Mouse (Mus musculus): Measurements from ENCODE around the gene Snrnp200.
A peak's percentile ranks its signal among the peaks of the same experiment; 100 is the strongest.
"Not testable (repeated sequence)": the region's sequence is repeated elsewhere in the genome, so short reads cannot be mapped to it uniquely, and the experiment has no call there.

Gene Snrnp200

GRCm38 (mm10) chr2:127207547-127208451, at the start of gene Snrnp200, which contains the start of gene 1810024B03Rik:
Gene Snrnp200, plus strand, starts transcription at chr2:127208386.
Gene 1810024B03Rik, minus strand, starts transcription at chr2:127208280.
- DNase-seq (ENCODE audit: low spot score): peak; percentile 88

GRCm38 (mm10) chr2:127165675-127166074, 42.5 kb upstream of the Snrnp200 start:
- DNase-seq (ENCODE audit: low spot score): no peak

DNA sequence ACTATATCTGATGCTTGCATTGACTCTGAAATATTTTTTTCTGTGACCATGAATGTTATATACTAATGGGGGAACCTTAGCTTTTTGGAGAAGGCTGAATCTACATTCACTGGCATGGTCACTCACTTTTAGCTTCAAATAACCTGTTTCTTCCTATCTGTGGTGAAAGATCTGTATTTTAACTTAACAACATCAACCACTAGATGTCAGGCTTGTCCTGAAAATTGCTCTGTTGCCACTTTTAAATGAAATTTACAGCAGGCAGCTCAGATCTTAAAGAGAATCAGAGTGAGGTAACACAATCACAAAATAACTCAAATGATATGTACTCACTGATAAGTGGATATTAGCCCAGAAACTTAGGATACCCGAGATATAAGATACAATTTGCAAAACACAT, 41.9 kb upstream of the Snrnp200 start:
- DNase-seq (ENCODE audit: low spot score): not testable (repeated sequence)

DNA sequence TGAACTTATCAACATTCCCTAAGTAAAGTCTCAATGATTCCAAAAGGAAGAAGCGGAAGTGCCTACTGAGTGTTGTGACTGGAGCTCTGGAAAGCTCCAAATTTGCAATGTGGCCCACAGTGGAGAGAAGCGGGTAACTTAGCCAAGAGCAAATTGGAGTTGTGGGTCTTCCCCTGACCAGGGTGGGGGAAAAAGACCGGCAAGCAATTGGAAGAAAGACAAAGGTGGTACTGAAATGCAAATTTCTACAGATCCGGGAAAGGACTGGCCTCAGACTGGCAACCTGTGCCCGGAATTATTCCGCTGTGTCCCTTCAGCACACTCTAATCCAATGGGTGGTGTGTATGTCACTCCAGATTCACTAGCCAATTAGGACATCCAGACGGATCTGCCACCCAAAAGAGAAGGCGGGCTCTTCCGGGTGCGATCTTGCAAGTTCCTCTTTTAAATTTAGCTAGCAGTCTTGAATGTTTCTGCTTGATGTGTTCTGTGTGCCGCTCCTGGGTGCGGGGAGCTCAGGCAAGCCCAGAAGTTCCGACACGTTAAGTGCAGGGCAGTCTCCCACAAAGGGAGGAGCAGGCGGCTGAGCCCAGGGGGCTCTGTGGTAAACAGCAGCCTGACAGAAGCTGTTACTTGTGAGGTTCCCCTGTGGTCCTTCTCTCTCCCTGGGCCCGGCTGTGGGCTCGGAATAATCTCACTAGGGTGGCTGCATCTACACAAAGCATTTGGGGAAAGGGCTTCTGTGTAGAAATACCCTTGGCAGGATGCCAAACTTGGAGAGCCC, 25.4 kb upstream of the Snrnp200 start:
- peak; percentile 55 for DNase-seq (ENCODE audit: low spot score)

DNA sequence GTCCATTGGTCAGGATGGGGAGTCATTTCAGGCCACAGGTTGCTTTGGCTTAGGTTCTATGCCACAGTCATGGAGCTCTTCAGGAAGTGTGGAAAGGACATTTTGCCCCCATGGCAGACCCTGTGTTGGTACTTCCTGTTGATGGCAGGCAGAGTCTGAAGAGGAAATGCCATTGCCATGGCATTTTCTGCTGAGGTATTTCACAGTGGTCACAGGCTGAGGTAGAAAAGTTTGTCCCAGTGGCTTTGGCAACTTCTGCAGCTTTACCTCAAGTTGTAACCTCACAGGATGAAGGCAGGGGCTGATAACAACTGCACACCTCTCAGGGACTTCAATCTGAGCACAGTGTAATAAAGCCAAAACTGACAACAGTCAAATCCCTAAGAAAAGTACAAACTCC, 18.6 kb upstream of the Snrnp200 start:
- no peak for DNase-seq (ENCODE audit: low spot score)

DNA sequence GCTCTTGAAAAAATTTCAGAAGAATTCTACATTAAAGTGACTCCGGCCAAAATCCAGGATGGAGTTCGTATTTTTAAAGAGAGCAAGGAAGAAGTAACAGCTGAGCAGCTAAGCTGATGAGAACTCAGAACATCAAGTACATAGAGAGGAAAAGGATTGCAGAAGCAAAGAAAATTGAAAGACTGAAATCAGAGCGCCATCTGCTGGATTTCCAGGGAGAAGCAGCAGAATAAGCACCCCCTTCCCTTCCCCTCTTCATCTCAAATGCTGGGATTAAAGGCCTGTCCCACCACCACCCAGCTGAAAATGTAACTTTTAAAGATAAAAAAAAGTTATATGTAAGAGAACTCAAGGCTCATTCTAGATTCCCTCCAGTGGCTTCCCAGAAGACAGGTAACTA, 3.3 kb upstream of the Snrnp200 start:
- peak; percentile 51 for DNase-seq (ENCODE audit: low spot score)

DNA sequence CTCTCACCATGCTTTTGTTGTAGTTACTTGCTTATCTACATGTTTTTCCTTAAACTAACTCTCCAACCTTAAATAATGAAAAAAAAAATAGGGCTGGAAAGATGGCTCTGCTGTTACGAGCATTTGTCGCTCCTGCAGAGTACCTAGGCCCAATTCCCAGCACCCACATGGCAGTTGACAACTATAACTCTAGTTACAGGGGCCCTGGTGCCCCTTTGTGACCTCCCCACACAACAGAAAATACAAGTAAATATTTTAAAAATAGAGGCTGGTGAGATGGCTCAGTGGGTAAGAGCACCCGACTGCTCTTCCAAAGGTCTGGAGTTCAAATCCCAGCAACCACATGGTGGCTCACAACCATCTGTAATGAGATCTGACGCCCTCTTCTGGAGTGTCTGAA, 2.2 kb upstream of the Snrnp200 start:
- DNase-seq (ENCODE audit: low spot score): not testable (repeated sequence)

DNA sequence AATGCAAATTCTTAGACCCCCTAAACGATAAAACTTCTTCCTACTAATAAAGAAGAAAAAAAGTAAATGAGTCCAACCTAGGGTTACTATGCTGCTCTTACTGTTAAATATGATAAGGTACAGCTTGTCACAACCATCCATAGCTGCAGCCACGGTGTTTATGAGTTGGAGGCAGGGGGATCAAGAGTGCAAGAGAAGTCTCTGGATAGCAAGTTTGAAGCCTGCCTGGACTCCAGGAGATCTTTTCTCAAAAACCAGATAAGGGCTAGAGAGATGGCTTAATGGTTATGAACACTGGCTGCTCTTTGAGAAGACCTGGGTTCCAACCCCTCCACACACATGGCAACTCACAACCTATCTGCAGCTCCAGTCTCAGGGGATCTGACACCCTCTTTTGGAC, 1.3 kb upstream of the Snrnp200 start:
- no peak for DNase-seq (ENCODE audit: low spot score)

- DNase-seq (ENCODE audit: low spot score): no peak
Observed at GRCm38 (mm10) chr2:127208452-127208769, 225 bp downstream of the Snrnp200 start.

GRCm38 (mm10) chr2:127210701-127211100, 2.5 kb downstream of the Snrnp200 start:
- no peak for DNase-seq (ENCODE audit: low spot score)

DNA sequence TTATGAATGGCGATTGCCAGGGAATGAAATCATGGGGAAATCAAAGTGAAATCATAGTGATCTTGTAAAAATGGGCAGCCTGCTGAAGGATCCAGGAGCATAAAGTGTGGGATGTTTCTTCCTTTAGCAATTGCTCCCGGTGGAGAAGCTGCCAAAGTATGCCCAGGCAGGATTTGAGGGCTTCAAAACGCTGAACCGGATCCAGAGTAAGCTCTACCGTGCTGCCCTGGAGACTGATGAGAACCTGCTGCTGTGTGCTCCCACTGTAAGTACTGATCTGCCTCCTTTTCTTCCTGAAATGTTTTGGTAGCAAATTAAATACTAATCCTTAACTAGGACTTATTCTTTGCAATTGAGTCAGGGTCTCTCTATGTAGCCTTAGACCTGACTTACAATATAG, 9.6 kb downstream of the Snrnp200 start:
- no peak for DNase-seq (ENCODE audit: low spot score)

GRCm38 (mm10) chr2:127225261-127225660, 17.1 kb downstream of the Snrnp200 start:
- DNase-seq (ENCODE audit: low spot score): no peak

- DNase-seq (ENCODE audit: low spot score): no peak
Observed at GRCm38 (mm10) chr2:127237897-127238610, 29.9 kb downstream of the Snrnp200 start.

GRCm38 (mm10) chr2:127240065-127240464, 31.9 kb downstream of the Snrnp200 start:
- DNase-seq (ENCODE audit: low spot score): no peak

DNA sequence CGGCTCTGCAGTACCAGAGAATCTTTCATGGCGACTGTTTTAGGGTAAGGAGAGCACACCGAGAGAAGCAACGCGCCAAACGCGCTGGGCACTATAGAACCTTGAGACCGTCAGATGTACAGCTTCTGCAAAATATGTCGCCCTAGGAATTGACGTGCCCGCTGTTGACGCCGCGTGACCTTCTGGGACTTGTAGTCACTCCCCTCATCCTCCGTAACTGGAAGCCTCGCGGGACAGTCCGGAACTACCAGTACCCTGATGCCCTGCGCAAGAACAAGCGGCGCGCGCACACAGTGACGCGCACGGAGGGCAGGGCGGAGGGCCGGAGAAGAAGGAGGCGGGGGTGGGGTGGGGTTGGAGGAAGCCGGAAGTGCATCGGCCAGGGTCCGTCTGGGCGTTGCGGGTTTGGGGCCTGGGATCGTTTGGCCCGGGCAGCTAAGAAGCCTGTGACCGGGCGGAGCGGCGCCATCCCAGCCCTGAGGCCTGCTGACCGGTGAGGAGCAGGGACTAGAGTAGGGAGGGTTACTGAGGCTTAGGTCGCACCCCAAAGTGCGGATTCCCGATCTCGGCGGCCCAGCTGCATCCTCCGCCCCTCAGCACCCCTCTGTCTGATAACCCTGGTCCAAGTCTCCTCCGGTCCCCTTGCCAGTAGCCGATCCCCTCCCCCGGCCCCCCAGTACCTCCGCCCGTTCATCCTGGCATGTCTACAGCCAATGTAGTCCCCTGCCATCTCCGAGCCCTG, 39.6 kb downstream of the Snrnp200 start, which contains the start of the genes Ciao1 and Tmem127:
Ciao1 (minus strand) TSS at position 225 of the 742 bp plus-strand sequence.
Tmem127 (plus strand) TSS at position 317 of the 742 bp plus-strand sequence.
- DNase-seq (ENCODE audit: low spot score): peak; percentile 90

- peak; percentile 23 for DNase-seq (ENCODE audit: low spot score)
Observed at GRCm38 (mm10) chr2:127248334-127249004, 40.3 kb downstream of the Snrnp200 start.

DNA sequence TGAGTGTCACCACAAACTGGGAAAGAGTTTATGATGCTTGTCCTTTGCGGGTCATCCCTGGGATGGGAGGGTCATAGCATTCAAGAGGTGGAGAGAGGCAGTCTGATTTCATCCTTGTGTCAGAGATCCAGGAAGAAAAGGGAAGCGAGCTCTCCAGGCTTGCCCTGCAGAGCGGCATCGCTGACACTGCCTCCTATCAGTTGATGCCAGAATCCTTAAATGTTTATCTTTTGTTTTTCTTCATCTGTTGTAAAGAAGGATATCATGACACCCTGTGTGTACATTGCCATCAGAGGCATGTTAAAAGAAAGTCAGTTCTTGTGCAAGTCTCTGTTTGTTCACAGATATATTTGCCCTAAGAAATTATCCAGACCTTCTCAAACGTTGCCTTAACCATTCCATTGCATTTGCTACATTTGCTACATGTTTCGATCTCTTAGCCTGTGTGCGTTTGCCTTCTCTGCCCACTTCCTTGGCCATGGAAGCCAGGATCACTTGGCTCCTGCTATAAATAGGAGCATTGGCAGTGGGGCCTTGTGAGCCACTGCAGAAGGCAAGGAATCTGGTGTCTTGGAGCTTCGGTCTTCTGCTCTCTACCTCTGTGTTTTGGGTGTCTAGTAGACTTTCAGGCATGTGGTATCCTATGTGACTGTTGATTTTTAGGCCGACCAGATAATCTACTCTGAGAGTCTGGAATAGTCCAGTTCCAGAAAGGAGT, 42.3 kb downstream of the Snrnp200 start:
- no peak for DNase-seq (ENCODE audit: low spot score)

DNA sequence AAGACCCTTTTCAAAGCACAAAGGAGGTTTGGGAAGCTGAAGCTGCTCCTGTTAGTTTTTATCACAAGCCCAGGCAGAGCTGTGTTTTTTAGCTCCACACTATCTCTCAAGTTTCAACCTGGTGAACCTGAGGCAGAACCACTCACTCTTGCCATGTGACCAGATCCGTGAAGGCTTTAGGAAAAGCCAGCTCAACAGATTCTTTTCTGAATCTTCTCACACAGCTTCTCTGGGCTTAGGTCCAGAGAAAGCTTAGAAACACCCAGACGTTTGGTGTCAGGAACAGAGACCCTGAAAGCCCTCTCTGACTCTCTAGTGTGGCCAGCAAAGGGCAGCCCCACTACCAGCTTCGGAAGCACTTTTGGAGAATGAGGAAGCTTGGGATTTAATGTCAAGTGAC, 43.3 kb downstream of the Snrnp200 start:
- DNase-seq (ENCODE audit: low spot score): no peak

DNA sequence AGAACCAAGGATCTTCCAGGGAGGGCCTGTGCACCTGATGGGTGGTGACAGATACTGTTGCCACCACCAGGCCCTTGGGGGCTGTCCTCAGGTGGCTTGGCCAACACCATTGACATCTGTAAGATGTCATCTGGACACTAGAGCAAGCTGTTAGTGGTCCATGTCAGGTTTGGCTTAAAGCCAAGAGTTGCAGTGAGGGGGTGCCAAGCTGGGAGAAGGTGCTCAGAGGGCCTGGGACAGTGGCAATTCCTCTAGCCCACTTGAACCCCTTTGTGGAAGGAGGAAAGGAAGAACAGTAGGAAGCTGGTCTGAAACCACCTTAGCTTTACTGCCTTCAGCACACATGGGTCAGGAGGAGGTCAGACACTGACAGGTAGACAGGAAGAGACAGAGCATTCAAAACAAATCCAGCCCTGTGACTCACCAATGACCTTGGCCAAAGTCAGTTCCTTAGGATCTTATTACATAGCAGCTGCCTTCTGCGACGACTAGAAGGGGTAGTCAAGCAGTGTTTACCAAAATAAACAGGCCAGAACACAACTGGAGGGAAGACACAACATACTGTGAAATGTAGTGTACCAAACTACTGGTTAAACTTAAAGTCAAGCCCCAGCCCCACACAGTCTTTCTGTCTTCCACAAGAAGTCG, 43.8 kb downstream of the Snrnp200 start:
- no peak for DNase-seq (ENCODE audit: low spot score)

DNA sequence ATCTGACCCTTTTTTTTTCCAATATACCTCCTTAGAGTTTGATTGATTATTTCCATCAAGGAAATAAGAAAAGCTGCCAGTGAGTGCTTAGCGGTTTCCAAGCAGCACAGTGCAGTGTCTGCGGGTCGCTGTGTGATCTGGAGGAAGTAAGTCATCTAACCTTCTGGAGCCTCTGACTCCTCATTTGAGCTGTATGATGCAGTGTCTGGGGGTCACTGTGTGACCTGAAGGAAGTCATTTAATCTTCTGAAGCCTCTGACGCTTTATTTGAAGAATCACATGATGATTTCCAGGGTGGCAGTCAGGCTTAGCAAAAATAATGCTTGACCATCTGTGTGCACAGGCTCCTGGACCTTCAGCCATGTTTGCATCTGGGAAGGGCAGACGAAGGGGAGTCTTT, 44.6 kb downstream of the Snrnp200 start:
- DNase-seq (ENCODE audit: low spot score): no peak
